Mouse (Mus musculus): ENCODE measurements around the gene Rhebl1. TPM values are rescaled to one million over a fixed set of nuclear protein-coding genes. Genes with fewer than 3 reads are reported as not detected.

The Rhebl1 gene
- total RNA-seq, 2 experiments from 2014 or later, result 8.2 to 11.6 TPM

DNA sequence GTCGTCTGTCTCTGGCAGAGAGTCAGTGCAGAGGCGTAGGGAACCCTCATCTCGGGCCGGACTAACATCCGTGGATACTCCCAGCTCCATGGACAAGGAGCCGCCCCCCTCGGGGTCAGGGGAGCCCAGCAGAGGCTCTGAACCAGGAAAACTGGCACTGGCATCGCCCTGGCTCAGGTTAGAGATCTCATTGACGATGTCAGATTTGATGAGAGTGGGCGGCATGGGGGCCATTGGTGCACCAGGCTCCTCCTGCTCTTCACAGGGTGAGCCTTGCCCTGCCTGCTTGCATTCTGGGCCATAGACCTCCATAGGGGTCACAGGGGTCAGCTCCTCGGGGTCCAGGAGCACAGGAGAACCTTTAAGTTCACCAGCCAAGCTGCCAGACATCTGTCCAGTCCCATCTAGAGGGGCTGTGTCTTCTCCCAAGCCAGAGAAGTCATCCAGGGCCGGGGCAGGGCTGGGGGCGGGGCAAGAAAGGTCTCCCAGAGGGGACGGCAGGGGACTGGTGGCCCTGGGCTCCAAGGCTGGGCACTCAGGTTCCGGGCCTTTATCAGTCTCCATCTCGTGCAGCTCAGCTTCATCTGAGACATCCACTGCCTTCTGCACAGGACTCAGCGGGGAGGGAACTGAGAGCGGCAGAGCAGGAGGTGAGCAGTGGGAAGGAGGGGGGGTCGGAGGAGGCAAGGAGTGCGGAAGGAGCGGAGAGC, 32.5 kb downstream of the Rhebl1 start:
- no peak for DNase-seq (ENCODE audit: low spot score in 2 of 2)
- intact Hi-C loops (cut with DNase I), result no loop called here

DNA sequence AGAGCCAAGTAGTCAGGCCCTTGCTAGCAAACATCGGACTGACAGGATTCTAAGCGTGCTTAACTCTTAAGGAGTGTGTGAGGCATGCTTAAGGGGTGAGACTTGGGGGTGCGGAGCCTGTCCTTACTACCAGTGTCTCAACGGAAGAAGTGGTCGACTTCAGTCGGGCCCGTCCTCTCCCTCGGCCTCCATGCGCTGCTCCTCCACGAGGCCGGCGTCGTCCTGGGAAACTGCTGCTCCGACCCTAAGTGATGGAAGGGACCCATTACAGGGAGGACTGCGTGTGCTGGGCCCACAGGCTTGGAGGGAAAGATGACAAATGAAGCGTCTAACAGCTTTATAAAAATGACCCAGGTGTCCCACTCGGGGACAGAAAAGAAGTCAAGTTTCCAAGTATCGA, 33.4 kb downstream of the Rhebl1 start:
- intact Hi-C loops (cut with DNase I), result no loop called here
- no peak for DNase-seq (ENCODE audit: low spot score in 2 of 2)

DNA sequence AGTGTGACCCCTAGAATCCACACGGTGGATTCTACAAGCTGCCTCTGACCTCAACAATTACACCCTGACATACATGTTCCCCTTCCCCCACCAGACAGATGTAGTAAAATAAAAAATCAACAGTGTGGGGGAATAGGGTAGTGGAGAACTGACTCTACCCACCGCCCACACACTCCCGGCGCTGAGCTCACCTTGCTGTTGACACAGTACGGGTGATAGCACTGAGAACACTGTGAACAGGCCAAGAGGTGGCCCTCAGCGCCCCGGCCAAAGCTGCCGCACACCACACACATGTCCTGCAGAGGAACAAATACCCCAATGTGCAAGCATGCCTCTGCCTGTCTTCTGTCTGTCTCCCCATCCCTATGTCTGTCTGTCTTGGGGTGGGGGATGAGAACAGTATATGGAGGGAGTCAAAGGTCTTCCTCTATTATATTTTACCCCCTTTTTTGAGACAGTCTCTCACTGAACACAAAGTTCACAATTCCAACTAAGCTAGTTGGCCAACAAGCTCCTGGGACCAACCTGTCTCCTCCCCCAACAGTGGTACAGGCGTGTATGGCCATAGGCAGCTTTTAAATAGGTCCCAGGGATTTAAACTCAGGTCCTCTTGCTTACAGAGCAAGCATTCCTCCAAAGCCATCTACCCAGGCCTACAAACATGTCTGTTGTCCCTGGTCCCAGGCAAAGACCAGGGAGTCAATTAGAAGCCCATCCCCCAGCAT, 34.9 kb downstream of the Rhebl1 start:
- intact Hi-C loops (cut with DNase I), result no loop called here
- no peak for DNase-seq (ENCODE audit: low spot score in 2 of 2)

DNA sequence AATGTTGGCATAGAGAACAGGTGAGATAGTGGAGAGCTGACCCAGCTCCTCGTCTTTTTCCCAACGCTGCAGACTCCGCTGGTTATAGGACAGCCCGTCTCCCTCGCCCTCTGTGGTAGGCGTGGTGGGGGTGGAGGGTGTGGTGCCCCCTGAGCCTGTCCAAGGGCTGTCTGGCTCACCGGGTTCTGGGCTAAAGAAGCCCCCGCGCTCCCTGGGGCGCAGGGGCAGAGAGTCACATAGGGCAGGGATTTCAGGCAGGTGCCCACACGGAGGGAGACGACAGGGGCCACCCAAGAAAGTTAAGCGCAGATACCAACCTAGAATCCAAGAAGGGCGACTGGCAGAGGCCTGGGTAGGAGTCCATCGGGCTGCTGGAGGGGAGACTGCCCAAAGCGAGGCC, 40.1 kb downstream of the Rhebl1 start:
- intact Hi-C loops (cut with DNase I), result no loop called here
- no peak for DNase-seq (ENCODE audit: low spot score in 2 of 2)

GRCm38 (mm10) chr15:98853161-98853937, 41.0 kb downstream of the Rhebl1 start:
- intact Hi-C loops (cut with DNase I), result no loop called here
- no peak for DNase-seq (ENCODE audit: low spot score in 2 of 2)

GRCm38 (mm10) chr15:98852733-98853132, 41.6 kb downstream of the Rhebl1 start:
- intact Hi-C loops (cut with DNase I), result no loop called here
- no peak for DNase-seq (ENCODE audit: low spot score in 2 of 2)

GRCm38 (mm10) chr15:98852071-98852470, 42.3 kb downstream of the Rhebl1 start:
- no peak for DNase-seq (ENCODE audit: low spot score in 2 of 2)
- intact Hi-C loops (cut with DNase I), result no loop called here

DNA sequence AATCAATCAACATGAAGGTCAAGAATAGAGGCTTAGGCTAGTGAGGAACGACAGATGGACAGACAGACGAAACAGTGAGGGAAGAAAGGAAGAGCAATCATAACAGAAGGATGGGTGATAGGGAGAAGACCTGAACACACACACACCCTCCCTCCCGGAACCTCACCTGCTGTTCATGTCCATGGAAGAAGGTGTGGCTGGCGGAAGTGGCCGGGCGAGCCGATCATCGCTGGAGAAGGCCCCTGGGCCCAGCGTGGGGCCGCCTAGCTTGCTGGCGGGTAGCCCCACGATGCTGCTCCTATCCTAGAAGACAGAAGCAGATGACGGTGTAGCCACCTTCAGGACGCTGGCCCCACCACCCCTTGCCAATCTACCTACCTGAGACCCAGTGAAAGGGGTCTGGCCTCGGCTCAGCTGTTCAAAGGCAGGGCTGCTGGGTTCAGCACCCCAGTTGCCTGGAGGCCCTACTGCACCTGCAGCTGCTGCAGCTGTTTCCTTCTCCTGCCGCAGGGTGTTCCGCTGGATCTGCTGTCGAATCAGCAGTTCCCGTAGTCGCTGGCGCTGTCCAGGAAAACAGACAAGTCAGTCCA, 43.0 kb downstream of the Rhebl1 start:
- intact Hi-C loops (cut with DNase I), result no loop called here

DNA sequence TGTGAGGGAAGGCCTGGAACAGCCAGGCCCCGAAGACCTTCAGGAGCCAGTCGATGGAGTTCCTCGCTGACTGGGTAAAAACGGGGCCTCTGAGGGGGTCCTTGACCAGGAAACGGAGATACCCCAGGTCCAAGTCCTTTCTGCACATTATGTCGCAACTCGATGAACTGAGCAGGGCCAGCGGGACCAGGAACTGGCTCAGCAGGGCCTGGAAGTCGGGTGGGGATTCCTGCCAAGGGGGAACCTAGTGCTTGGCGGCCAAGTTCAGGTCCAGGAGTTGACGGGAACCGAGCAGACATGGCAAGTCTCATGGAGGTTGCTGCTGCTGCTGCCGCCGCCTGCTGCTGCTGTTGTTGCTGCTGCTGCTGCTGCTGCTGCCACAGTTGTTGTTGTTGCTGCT, 43.7 kb downstream of the Rhebl1 start:
- intact Hi-C loops (cut with DNase I), result no loop called here

More for the DNA sequence above, 43.0 kb downstream of the Rhebl1 start:
- DNase-seq (ENCODE audit: low spot score in 2 of 2), result no peak

GRCm38 (mm10) chr15:98849956-98850600, 44.3 kb downstream of the Rhebl1 start:
- no peak for DNase-seq (ENCODE audit: low spot score in 2 of 2)
- intact Hi-C loops (cut with DNase I), result no loop called here

More for the DNA sequence above, 43.7 kb downstream of the Rhebl1 start:
- DNase-seq (ENCODE audit: low spot score in 2 of 2), result no peak

DNA sequence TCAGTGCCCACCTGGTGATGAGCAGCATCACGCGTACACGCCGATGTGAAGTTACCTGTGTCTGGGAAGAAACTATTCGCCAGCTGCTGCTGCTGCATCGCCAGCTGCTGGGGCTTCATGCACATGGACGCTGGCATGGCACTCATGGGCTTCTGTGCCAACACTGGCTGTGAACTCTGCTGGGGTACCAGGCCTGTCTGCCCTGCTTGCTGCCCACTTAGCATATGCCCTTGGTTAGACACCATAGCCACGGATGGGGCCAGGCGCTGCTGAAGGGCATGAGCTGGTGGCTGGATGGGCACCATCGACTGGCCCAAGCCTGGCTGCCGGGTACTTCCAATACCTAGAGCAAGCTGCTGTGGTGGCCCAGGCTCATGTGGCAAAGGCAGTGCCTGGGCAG, 45.2 kb downstream of the Rhebl1 start:
- no peak for DNase-seq (ENCODE audit: low spot score in 2 of 2)
- intact Hi-C loops (cut with DNase I), result no loop called here

DNA sequence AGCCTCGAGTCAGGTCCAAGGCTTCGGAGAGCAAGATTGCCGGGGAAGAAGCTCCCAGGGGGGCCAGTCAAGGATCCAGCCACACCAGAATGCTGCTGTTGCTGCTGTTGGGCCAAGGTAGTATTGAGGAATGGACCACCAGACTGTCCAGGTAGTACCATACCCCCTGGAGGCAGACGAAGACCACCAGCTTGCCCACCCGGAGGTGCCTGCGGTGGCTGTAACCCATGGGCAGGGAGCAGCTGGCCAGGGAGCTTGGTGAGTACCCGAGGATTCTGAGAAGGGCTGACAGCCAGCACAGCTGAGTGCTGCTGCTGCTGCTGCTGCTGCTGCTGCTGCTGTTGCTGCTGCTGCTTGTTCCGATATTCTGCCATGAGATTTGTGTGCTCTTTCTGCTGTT, 48.2 kb downstream of the Rhebl1 start:
- DNase-seq (ENCODE audit: low spot score in 2 of 2), result no peak
- intact Hi-C loops (cut with DNase I), result no loop called here

DNA sequence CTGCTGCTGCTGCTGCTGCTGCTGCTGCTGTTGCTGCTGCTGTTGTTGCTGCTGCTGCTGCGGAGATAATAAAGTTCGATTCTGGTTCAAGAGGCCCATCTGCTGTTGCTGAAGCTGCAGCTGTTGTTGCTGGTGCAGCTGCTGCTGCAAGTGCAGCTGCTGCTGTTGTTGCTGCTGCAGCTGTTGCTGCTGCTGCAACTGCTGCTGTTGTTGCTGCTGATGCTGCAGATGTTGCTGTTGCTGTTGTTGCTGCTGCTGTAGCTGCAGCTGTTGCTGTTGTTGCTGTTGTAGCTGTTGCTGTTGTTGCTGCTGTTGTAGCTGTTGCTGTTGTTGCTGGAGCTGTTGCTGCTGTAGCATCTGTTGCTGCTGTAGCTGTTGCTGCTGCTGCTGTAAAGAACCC, 49.2 kb downstream of the Rhebl1 start:
- intact Hi-C loops (cut with DNase I), result no loop called here
- DNase-seq (ENCODE audit: low spot score in 2 of 2), result no peak

DNA sequence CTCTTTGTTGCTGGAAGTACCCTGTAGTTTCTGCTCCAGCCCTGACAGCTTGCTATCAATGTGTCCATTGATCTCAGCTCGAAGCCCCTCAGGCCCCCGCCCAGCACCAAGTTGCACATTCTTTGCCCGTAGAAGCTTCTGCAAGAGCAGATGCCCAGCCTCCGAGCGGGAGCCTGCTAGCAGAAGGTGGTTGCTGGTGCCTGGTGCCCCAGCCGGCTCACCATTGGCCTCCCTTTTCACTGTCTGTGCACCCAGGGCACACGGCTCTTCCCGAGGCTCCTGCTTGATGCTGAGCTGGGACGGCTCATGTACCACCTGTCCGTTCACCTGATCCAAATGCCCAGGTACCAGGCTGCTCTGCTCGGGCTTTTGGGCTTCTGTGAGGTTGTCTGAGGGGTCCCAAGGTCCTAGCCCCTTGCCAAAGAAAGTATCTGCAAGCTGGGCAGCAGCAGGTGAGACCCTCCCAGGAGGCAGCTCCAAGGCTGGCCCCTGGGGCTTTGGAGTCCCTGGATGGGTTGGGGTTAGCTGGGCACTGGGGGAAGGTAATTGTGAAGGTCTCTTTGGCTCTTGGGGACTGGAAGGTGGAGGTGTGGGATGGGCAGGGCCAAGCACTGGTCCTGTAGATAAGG, 50.6 kb downstream of the Rhebl1 start:
- DNase-seq (ENCODE audit: low spot score in 2 of 2), result no peak
- intact Hi-C loops (cut with DNase I), result no loop called here

DNA sequence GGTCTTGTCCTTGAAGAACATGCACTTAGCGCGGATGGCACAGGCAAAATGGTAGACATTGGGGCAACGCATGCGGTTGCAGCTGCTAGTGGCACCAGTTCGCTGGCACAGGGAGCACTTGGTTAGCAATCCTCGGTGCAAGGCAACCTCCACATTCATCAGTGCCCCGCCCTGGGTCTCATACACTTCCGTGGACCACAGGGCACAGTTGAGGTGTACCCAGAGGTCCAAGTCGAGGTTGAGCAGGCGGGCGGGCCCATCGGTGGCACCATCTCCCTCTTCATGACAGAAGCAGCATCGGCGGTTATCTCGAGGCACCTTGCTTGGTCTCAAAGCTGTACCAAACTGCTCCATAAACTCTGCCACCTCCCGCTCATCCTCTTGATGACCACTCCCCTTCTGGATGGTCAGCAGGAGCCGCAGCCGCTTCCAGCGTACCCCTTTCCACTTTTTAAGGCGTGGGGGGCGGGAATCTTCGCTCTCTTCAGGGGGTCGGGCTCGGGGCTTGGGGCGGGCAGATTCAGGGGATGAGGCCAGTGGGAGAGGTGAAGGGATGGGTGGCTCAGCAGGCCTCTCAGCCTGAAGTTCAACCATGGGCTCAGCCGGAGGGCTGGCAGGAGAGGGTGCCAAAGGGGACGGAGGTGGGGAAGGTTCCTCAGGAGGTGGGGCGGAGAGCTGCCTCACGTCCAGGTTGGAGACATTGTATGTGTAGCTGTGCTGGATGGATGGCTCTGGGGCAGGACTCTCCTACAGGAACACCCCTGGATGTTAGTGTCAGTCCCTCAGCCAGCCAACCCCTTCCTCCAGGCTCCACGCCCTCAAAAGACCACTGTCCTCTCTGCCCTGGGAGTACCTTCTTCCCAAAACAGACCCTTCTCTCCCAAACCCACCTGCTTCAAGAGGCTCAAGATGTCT, 54.4 kb downstream of the Rhebl1 start:
- no peak for DNase-seq (ENCODE audit: low spot score in 2 of 2)
- intact Hi-C loops (cut with DNase I), result no loop called here

DNA sequence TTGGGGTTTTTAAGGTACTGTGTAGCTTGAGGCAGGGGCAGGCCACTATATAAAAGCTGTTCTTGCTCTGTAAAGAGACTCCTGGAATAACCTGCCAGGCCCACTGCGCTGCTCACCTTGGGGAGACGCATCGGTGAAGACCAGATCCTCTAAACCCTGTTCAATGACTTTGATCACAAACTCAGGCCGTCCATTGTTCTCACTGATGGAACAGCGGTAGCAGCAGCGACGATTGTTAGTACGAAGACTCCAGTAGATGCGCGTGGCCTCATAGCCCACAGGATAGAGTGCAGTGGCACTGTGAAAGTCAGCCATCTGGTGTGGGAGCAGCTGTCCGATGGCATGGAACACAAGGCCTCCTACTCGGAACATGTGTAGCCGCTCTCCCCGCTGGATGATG, 55.2 kb downstream of the Rhebl1 start:
- intact Hi-C loops (cut with DNase I), result no loop called here
- no peak for DNase-seq (ENCODE audit: low spot score in 2 of 2)

GRCm38 (mm10) chr15:98837743-98838103, 56.6 kb downstream of the Rhebl1 start:
- DNase-seq (ENCODE audit: low spot score in 2 of 2), result no peak
- intact Hi-C loops (cut with DNase I), result no loop called here

- intact Hi-C loops (cut with DNase I), result no loop called here
- no peak for DNase-seq (ENCODE audit: low spot score in 2 of 2)
Observed at GRCm38 (mm10) chr15:98837006-98837742, 57.2 kb downstream of the Rhebl1 start.

All from left cerebral cortex, postnatal 25 days (tissue).